In genomic region chr2:25395721-25396596, GRCm38 (mm10) we compare ENCODE assay signal across 8 mouse cellular contexts. TPM values are rescaled to one million over a fixed set of nuclear protein-coding genes. Genes with fewer than 3 reads are reported as not detected.
A peak's percentile ranks its signal among the peaks of the same experiment; 100 is the strongest.
DNase-seq lines count a peak whose midpoint lies in the region; ATAC-seq and TF ChIP-seq lines count a peak whose summit lies in the region.

Gene Entpd2, plus strand, starts transcription at chr2:25395874.

- peak; percentile 43 for TF ChIP-seq CTCF in liver, adult 2 months (IDR thresholded peaks at IDR 0.05; ENCODE audit: low read depth, low read length)

- H3K27me3 ChIP-seq in liver, adult 2 months (ENCODE audit: control insufficient read depth, insufficient read depth, low read length) = no peaks in the 10 kb centered on the region
- peaks cover 44% of the 10 kb centered on the region for H3K27me3 ChIP-seq in neural tube, embryonic 14.5 days (ENCODE audit: control insufficient read depth, insufficient read depth, low read length)

- peak within 1 kb of the TSS; percentile 85 for H3K9ac ChIP-seq in liver, adult 2 months (ENCODE audit: low read depth, low read length)
- H3K9ac ChIP-seq in neural tube, embryonic 14.5 days (replicated peaks; ENCODE audit: low read depth, low read length) = no peak within 1 kb of the TSS

- no peak within 1 kb of the TSS for H3K27ac ChIP-seq in liver, adult 2 months (replicated peaks; ENCODE audit: insufficient read depth, low read depth, low read length)
- no peak within 1 kb of the TSS for H3K27ac ChIP-seq in neural tube, embryonic 14.5 days (ENCODE audit: low read depth, low read length)

- no peaks in the 10 kb centered on the region for H3K9me3 ChIP-seq in neural tube, embryonic 14.5 days (ENCODE audit: control insufficient read depth, low read length)

- no peak for DNase-seq in left cerebral cortex, adult 8-10 months (ENCODE audit: low spot score in 2 of 2)
- no peak for DNase-seq in left cerebral cortex, adult 9 months (ENCODE audit: low spot score in 2 of 2)
- peak; percentile 61 to 62 for DNase-seq in cerebellum, postnatal 25 days
- DNase-seq in heart, adult 18-20 months = peak; percentile 42 to 64
- DNase-seq in kidney, adult 11 months = peak; percentile 64
- peak; percentile 40 for DNase-seq in liver, adult 2 months (ENCODE audit: extremely low read depth, low read depth, low spot score)
- DNase-seq in right cerebral cortex, postnatal 14 days = no peak

- WGBS in liver, adult 2 months = 3% methylated on average over 57 of the region's 57 CpGs
- WGBS in neural tube, embryonic 14.5 days = 2% methylated on average over 57 of the region's 57 CpGs

- no peaks in the 10 kb centered on the region for H3K79me2 ChIP-seq in liver, adult 2 months (ENCODE audit: control insufficient read depth, insufficient read depth, low read length)

- no peak for ATAC-seq in neural tube, embryonic 14.5 days (ENCODE audit: low read depth)

- H3K4me1 ChIP-seq in liver, adult 2 months (ENCODE audit: control insufficient read depth, insufficient read depth, low read length) = peaks cover 3% of the 10 kb centered on the region; the same call in 1 of the 2 replicates
- peaks cover 11% of the 10 kb centered on the region; the same call in 1 of the 2 replicates for H3K4me1 ChIP-seq in neural tube, embryonic 14.5 days (ENCODE audit: control insufficient read depth, insufficient read depth, low read length)

- 0 out of 2 replicates have a peak, but pooled peaks have one; percentile 26 for TF ChIP-seq POLR2A in liver, adult 2 months (IDR thresholded peaks at IDR 0.05; ENCODE audit: extremely low read depth, insufficient read depth, low read length)

- peak within 1 kb of the TSS; percentile 76 for H3K4me3 ChIP-seq in liver, adult 2 months (ENCODE audit: insufficient read depth, low read depth, low read length)
- H3K4me3 ChIP-seq in neural tube, embryonic 14.5 days (ENCODE audit: low read depth, low read length) = peak within 1 kb of the TSS; percentile 26

- no peaks in the 10 kb centered on the region for H3K36me3 ChIP-seq in liver, adult 2 months (ENCODE audit: control insufficient read depth, insufficient read depth, low read length)
- H3K36me3 ChIP-seq in neural tube, embryonic 14.5 days (ENCODE audit: control insufficient read depth, insufficient read depth, low read length) = no peaks in the 10 kb centered on the region

- H3K4me2 ChIP-seq in neural tube, embryonic 14.5 days (ENCODE audit: low read depth, low read length) = peak within 1 kb of the TSS; percentile 47

RNA-seq across cellular contexts. Expression of gene Entpd2, which starts in this region (rescaled TPM):
- total RNA-seq in left cerebral cortex, adult 8-10 months (2022) = 10 to 100 TPM; 13.1 to 17.5 (median 16.2) TPM
- total RNA-seq in heart, adult 18-20 months (2021) = 10 to 100 TPM; 13.7 to 14.5 TPM
- 0.87 and 0.92 TPM in 2 replicates for total RNA-seq in liver, adult 2 months (2014; rRNA removed)
- polyA plus RNA-seq in liver, adult 2 months (2012; rRNA removed) = 5.6 and 9.7 TPM in 2 replicates
- 1.6 and 10.6 TPM in 2 replicates for polyA plus RNA-seq in neural tube, embryonic 14.5 days (2014; fragmentation: Nextera tagmentation; extraction: Ambion mirVana)

Comparison
In these comparisons a context has a peak if more than half of its experiments do, and no peak if none do; other contexts are left out.
1. DNase-seq: peak in cerebellum, postnatal 25 days (2 of 2), heart, adult 18-20 months (2 of 2), kidney, adult 11 months (single experiment) and liver, adult 2 months (single experiment); none in left cerebral cortex, adult 8-10 months (0 of 2), left cerebral cortex, adult 9 months (0 of 2) and right cerebral cortex, postnatal 14 days (single experiment).